Mouse (Mus musculus) effector memory CD4-positive, alpha-beta T cell, adult 5 months (primary cell): Measurements from ENCODE around the gene B3gat1. TPM values are rescaled to one million over a fixed set of nuclear protein-coding genes. Genes with fewer than 3 reads are reported as not detected.

ENCODE experiments used
- polyA plus RNA-seq: library from polyadenylated mRNA; unstranded; fragments of 100-300 nt; shearing (Covaris generic); gene quantifications from one replicate; pipeline ENCODE4 v1.2.1, GENCODE M21; 2017

B3gat1 gene
- polyA plus RNA-seq: not detected

DNA sequence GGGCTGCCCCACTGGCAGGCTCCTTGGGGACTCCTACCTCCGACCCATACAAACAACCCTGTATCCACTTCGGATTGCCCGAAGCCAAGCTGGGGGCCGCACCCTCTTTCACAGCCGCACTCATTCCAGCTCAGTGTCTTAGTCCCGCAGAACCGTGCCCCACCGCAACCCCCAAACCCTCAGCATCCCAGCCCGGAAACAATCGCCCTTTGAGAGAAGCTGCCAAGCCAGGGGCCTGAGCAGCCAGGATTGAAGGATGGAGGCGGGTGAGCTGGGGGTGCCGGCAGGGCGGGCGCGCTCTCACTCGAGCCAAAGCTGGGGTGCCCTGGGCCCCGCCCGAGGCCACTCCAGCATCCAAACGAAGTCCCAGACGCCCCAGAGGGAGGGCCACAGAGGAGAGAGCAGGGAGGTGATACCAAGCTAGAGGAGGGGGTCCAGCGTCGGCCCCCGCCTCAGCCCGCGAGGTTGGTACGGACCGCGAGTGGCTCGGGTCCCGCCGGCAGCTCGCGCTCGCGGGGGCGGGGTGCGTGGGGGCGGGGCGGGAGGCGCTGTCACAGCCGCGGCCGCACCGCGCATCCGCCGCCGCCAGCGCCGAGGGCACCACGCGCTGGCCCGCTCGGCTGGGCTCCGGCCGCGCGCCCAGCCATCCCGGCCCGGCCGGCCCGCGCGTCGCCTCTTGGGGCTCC is at the start of gene B3gat1:
B3gat1 (plus strand) TSS at position 523 of the 686 bp plus-strand sequence.

DNA sequence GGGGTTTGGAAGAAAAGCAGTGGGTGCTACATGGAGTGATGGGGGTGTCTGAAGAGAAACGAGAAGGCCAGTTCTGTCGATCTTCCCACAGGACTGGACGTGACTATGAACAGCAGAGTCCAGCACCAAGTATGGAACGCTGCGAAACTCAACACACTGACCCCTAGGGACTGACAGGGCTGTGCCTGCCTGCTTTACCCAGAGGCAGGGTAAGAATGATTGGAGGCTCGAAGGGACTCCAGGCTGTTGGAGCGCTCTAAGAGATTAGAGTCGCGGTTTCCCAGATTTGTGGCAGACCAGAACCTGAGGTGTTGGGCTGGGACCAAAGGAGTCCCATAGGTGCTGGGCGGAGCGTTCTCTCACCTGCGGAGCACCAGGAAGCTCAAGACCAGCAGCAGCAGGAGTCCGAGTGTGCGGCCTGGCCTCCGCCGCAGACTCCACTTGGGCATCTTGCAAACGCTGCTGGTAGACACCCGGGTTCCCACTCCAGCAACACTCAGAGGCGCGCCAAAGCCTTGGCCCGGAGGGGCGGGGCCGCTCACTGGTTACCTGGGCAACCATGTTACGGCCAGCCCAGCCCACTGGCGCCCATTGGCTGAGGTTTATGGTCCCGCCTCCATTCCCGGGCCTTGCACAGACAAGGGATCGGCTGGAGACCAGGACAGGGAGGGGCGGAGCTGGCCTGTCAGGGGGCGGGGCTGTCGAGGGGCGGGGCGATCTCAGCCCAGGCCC is 72.6 kb downstream of the B3gat1 start, which contains the start of gene Glb1l2:
Glb1l2 (minus strand) TSS at position 534 of the 732 bp plus-strand sequence.

Other genes with a start within 250 kb of the B3gat1 start
- not detected for gene Glb1l2, start 72.7 kb downstream of the B3gat1 start, polyA plus RNA-seq
- not detected for gene Glb1l3, start 127.2 kb downstream of the B3gat1 start, polyA plus RNA-seq
- 0.30 TPM for gene Gm1110, start 189.4 kb downstream of the B3gat1 start, polyA plus RNA-seq